Mouse (Mus musculus) CH12.LX (cell line): ENCODE results near the gene Phkg2.

Source experiments
- CTCF ChIP-seq, 2 experiments: IDR thresholded peaks in 1 of 2; conservative IDR thresholded peaks in 1 of 2; 2 replicates each; pipeline ENCODE4 v1.5.1; 2011 to 2012; ENCODE audit warnings: low read depth in 2 of 2, low read length in 2 of 2, improper control_type of control experiment in 1 of 2, inconsistent platforms in 1 of 2, mild to moderate bottlenecking in 1 of 2, moderate library complexity in 1 of 2
- ETS1 ChIP-seq: conservative IDR thresholded peaks from 2 replicates; pipeline ENCODE4 v1.6.1; 2012; ENCODE audit warnings: low read depth, mild to moderate bottlenecking, inconsistent platforms, low read length, improper control_type of control experiment, moderate library complexity
- JUN ChIP-seq: IDR thresholded peaks from 2 replicates; pipeline ENCODE4 v1.6.1; 2011; ENCODE audit warnings: low read depth, mild to moderate bottlenecking, low read length, improper control_type of control experiment, moderate library complexity; ENCODE audit not compliant: insufficient read depth
- MAFK ChIP-seq: IDR thresholded peaks from 2 replicates; pipeline ENCODE4 v1.6.1; 2011; ENCODE audit warnings: low read length, improper control_type of control experiment; ENCODE audit not compliant: insufficient replicate concordance
- MAX ChIP-seq: IDR thresholded peaks from 2 replicates; pipeline ENCODE4 v1.6.1; 2011; ENCODE audit warnings: low read length, improper control_type of control experiment
- MEF2A ChIP-seq: IDR thresholded peaks from 2 replicates; pipeline ENCODE4 v1.6.1; 2014; ENCODE audit warnings: low read depth, mild to moderate bottlenecking, inconsistent platforms, low read length, improper control_type of control experiment, borderline replicate concordance
- MXI1 ChIP-seq: IDR thresholded peaks from 2 replicates; pipeline ENCODE4 v1.6.1; 2011; ENCODE audit warnings: mild to moderate bottlenecking, low read depth, low read length, improper control_type of control experiment
- MYC ChIP-seq: IDR thresholded peaks from 2 replicates; pipeline ENCODE4 v1.6.1; 2011; ENCODE audit warnings: low read depth, mild to moderate bottlenecking, improper control_type of control experiment, low read length
- POLR2A ChIP-seq: IDR thresholded peaks from 2 replicates; pipeline ENCODE4 v1.6.1; 2011; ENCODE audit warnings: low read depth, mild to moderate bottlenecking, improper control_type of control experiment, low read length
- RCOR1 ChIP-seq: conservative IDR thresholded peaks from 2 replicates; pipeline ENCODE4 v1.6.1; 2012; ENCODE audit warnings: low read depth, mild to moderate bottlenecking, inconsistent platforms, low read length, improper control_type of control experiment
- TCF12 ChIP-seq: IDR thresholded peaks from 2 replicates; pipeline ENCODE4 v1.6.1; 2014; ENCODE audit warnings: low read depth, mild to moderate bottlenecking, inconsistent platforms, low read length, improper control_type of control experiment
- ZC3H11A ChIP-seq: IDR thresholded peaks from 2 replicates; pipeline ENCODE4 v1.6.1; 2012; ENCODE audit warnings: low read depth, mild to moderate bottlenecking, inconsistent platforms, low read length, improper control_type of control experiment
- ZNF384 ChIP-seq: IDR thresholded peaks from 2 replicates; pipeline ENCODE4 v1.6.1; 2012; ENCODE audit warnings: low read depth, low read length, improper control_type of control experiment, inconsistent platforms

- no peak for TF ChIP-seq TCF12
- TF ChIP-seq RCOR1: no peak
- no peak for TF ChIP-seq ZNF384
- no peak for TF ChIP-seq ETS1
- TF ChIP-seq POLR2A: no peak
- no peak for TF ChIP-seq MAX
- TF ChIP-seq ZC3H11A: no peak
- TF ChIP-seq MAFK: no peak
- TF ChIP-seq MYC: no peak
- TF ChIP-seq JUN: no peak
- TF ChIP-seq CTCF (conservative IDR thresholded peaks at IDR 0.05 in 1 of 2, IDR thresholded peaks at IDR 0.05 in 1 of 2; ENCODE audit: low read depth in 2 of 2, low read length in 2 of 2): no peak
- TF ChIP-seq MXI1: no peak
- TF ChIP-seq MEF2A: no peak
Measured at GRCm38 (mm10) chr7:127631416-127631815, 58.3 kb downstream of the Phkg2 start.
